Mouse (Mus musculus) CH12.LX (cell line): ENCODE results near the gene 9530077C05Rik. TPM values are rescaled to one million over a fixed set of nuclear protein-coding genes. Genes with fewer than 3 reads are reported as not detected.

ENCODE experiments used
- DNase-seq: peaks from one replicate; pipeline ENCODE4 v3.0.0-alpha.2; 2013; ENCODE audit errors: extremely low read depth
- H3K27ac ChIP-seq: 2 replicates; pipeline ENCODE4 v1.5.1; 2012; ENCODE audit warnings: low read depth, mild to moderate bottlenecking, control low read depth, moderate library complexity; ENCODE audit not compliant: insufficient read depth
- H3K27me3 ChIP-seq: replicated peaks from 2 replicates; pipeline ENCODE3; 2012; ENCODE audit warnings: inconsistent platforms
- H3K36me3 ChIP-seq, 2 experiments: replicated peaks in 1 of 2; 2 replicates each; pipeline versions ENCODE3 to v1.6.1; 2012; ENCODE audit warnings: inconsistent platforms in 1 of 2, low read length in 1 of 2, mild to moderate bottlenecking in 1 of 2, mixed read lengths in 1 of 2, moderate library complexity in 1 of 2; ENCODE audit not compliant: control insufficient read depth in 1 of 2, insufficient read depth in 1 of 2
- H3K4me1 ChIP-seq, 2 experiments: 2 replicates each; pipeline ENCODE4 v1.6.1; 2012; ENCODE audit warnings: inconsistent platforms in 1 of 2, moderate library complexity in 1 of 2; ENCODE audit not compliant: insufficient read depth in 2 of 2, control insufficient read depth in 1 of 2
- H3K4me2 ChIP-seq: 2 replicates; pipeline ENCODE4 v1.6.1; 2012; ENCODE audit warnings: low read depth, mild to moderate bottlenecking, control low read depth; ENCODE audit not compliant: poor library complexity, insufficient read depth, severe bottlenecking
- H3K4me3 ChIP-seq, 3 experiments: fragments of 150-350 bp in 1 of 3; sonication (generic) in 1 of 3; replicated peaks in 1 of 3; 2 replicates each; pipeline versions ENCODE3 to v1.5.1; 2011 to 2012; ENCODE audit warnings: low read depth in 2 of 3, low read length in 2 of 3, mild to moderate bottlenecking in 2 of 3, moderate library complexity in 2 of 3, control low read depth in 1 of 3, improper control_type of control experiment in 1 of 3, inconsistent platforms in 1 of 3, mixed read lengths in 1 of 3; ENCODE audit not compliant: poor library complexity in 1 of 3
- H3K79me2 ChIP-seq: replicated peaks from 2 replicates; pipeline ENCODE4 v1.6.1; 2012; ENCODE audit warnings: mild to moderate bottlenecking, moderate library complexity; ENCODE audit not compliant: control insufficient read depth, poor library complexity, insufficient read depth, severe bottlenecking; ENCODE audit errors: extremely low read depth
- H3K9ac ChIP-seq: 2 replicates; pipeline ENCODE4 v1.6.1; 2012; ENCODE audit warnings: low read depth, mild to moderate bottlenecking, control low read depth, moderate library complexity; ENCODE audit not compliant: insufficient read depth
- H3K9me3 ChIP-seq: replicated peaks from 2 replicates; pipeline ENCODE3; 2012; ENCODE audit warnings: low read length, inconsistent platforms, mixed read lengths
- BHLHE40 ChIP-seq: IDR thresholded peaks from 2 replicates; pipeline ENCODE4 v1.6.1; 2011; ENCODE audit warnings: mild to moderate bottlenecking, low read depth, low read length, improper control_type of control experiment
- CHD2 ChIP-seq: IDR thresholded peaks from 2 replicates; pipeline ENCODE4 v1.6.1; 2011; ENCODE audit warnings: low read length, improper control_type of control experiment
- E2F4 ChIP-seq: IDR thresholded peaks from 2 replicates; pipeline ENCODE4 v1.6.1; 2011; ENCODE audit warnings: low read depth, low read length, improper control_type of control experiment; ENCODE audit not compliant: insufficient replicate concordance
- ELF1 ChIP-seq: IDR thresholded peaks from 2 replicates; pipeline ENCODE4 v1.6.1; 2014; ENCODE audit warnings: low read depth, mild to moderate bottlenecking, inconsistent platforms, low read length, improper control_type of control experiment
- EP300 ChIP-seq: IDR thresholded peaks from 2 replicates; pipeline ENCODE4 v1.6.1; 2011; ENCODE audit warnings: low read length, improper control_type of control experiment
- GABPA ChIP-seq: IDR thresholded peaks from 2 replicates; pipeline ENCODE4 v1.6.1; 2012; ENCODE audit warnings: low read depth, low read length, improper control_type of control experiment, inconsistent platforms; ENCODE audit not compliant: insufficient replicate concordance
- HCFC1 ChIP-seq: IDR thresholded peaks from 2 replicates; pipeline ENCODE4 v1.6.1; 2012; ENCODE audit warnings: low read depth, mild to moderate bottlenecking, inconsistent platforms, low read length, improper control_type of control experiment
- IRF4 ChIP-seq: IDR thresholded peaks from 2 replicates; pipeline ENCODE4 v1.6.1; 2014; ENCODE audit warnings: low read depth, mild to moderate bottlenecking, inconsistent platforms, low read length, improper control_type of control experiment
- JUN ChIP-seq: IDR thresholded peaks from 2 replicates; pipeline ENCODE4 v1.6.1; 2011; ENCODE audit warnings: low read depth, mild to moderate bottlenecking, low read length, improper control_type of control experiment, moderate library complexity; ENCODE audit not compliant: insufficient read depth
- JUND ChIP-seq: conservative IDR thresholded peaks from 2 replicates; pipeline ENCODE4 v1.6.1; 2011; ENCODE audit warnings: low read depth, low read length, improper control_type of control experiment
- MAFK ChIP-seq: IDR thresholded peaks from 2 replicates; pipeline ENCODE4 v1.6.1; 2011; ENCODE audit warnings: low read length, improper control_type of control experiment; ENCODE audit not compliant: insufficient replicate concordance
- MAX ChIP-seq: IDR thresholded peaks from 2 replicates; pipeline ENCODE4 v1.6.1; 2011; ENCODE audit warnings: low read length, improper control_type of control experiment
- MAZ ChIP-seq: IDR thresholded peaks from 2 replicates; pipeline ENCODE4 v1.6.1; 2012; ENCODE audit warnings: low read depth, mild to moderate bottlenecking, inconsistent platforms, low read length, improper control_type of control experiment, moderate library complexity
- MEF2A ChIP-seq: IDR thresholded peaks from 2 replicates; pipeline ENCODE4 v1.6.1; 2014; ENCODE audit warnings: low read depth, mild to moderate bottlenecking, inconsistent platforms, low read length, improper control_type of control experiment, borderline replicate concordance
- MXI1 ChIP-seq: IDR thresholded peaks from 2 replicates; pipeline ENCODE4 v1.6.1; 2011; ENCODE audit warnings: mild to moderate bottlenecking, low read depth, low read length, improper control_type of control experiment
- MYC ChIP-seq: IDR thresholded peaks from 2 replicates; pipeline ENCODE4 v1.6.1; 2011; ENCODE audit warnings: low read depth, mild to moderate bottlenecking, improper control_type of control experiment, low read length
- NELFE ChIP-seq: IDR thresholded peaks from 2 replicates; pipeline ENCODE4 v1.6.1; 2011; ENCODE audit warnings: low read depth, low read length, improper control_type of control experiment
- NRF1 ChIP-seq: IDR thresholded peaks from 2 replicates; pipeline ENCODE4 v1.6.1; 2014; ENCODE audit warnings: low read depth, mild to moderate bottlenecking, inconsistent platforms, low read length, improper control_type of control experiment, moderate library complexity
- PAX5 ChIP-seq: IDR thresholded peaks from 2 replicates; pipeline ENCODE4 v1.6.1; 2012; ENCODE audit warnings: low read length, inconsistent platforms, mixed read lengths
- POLR2A ChIP-seq: IDR thresholded peaks from 2 replicates; pipeline ENCODE4 v1.6.1; 2011; ENCODE audit warnings: low read depth, mild to moderate bottlenecking, improper control_type of control experiment, low read length
- POLR2AphosphoS2 ChIP-seq: IDR thresholded peaks from 2 replicates; pipeline ENCODE4 v1.6.1; 2011; ENCODE audit warnings: low read depth, low read length, improper control_type of control experiment
- RCOR1 ChIP-seq: conservative IDR thresholded peaks from 2 replicates; pipeline ENCODE4 v1.6.1; 2012; ENCODE audit warnings: low read depth, mild to moderate bottlenecking, inconsistent platforms, low read length, improper control_type of control experiment
- SIN3A ChIP-seq: IDR thresholded peaks from 2 replicates; pipeline ENCODE4 v1.6.1; 2012; ENCODE audit warnings: low read length, improper control_type of control experiment, inconsistent platforms
- SMC3 ChIP-seq: IDR thresholded peaks from 2 replicates; pipeline ENCODE4 v1.6.1; 2011; ENCODE audit warnings: low read depth, low read length, improper control_type of control experiment
- TBP ChIP-seq: conservative IDR thresholded peaks from 2 replicates; pipeline ENCODE4 v1.6.1; 2011; ENCODE audit warnings: low read depth, low read length, improper control_type of control experiment
- TCF12 ChIP-seq: IDR thresholded peaks from 2 replicates; pipeline ENCODE4 v1.6.1; 2014; ENCODE audit warnings: low read depth, mild to moderate bottlenecking, inconsistent platforms, low read length, improper control_type of control experiment
- UBTF ChIP-seq: IDR thresholded peaks from 2 replicates; pipeline ENCODE4 v1.6.1; 2012; ENCODE audit warnings: low read depth, mild to moderate bottlenecking, inconsistent platforms, low read length, improper control_type of control experiment, moderate library complexity
- USF1 ChIP-seq: IDR thresholded peaks from 2 replicates; pipeline ENCODE4 v1.6.1; 2014; ENCODE audit warnings: low read depth, mild to moderate bottlenecking, inconsistent platforms, low read length, improper control_type of control experiment
- USF2 ChIP-seq: conservative IDR thresholded peaks from 2 replicates; pipeline ENCODE4 v1.6.1; 2011; ENCODE audit warnings: low read depth, low read length, improper control_type of control experiment
- ZC3H11A ChIP-seq: IDR thresholded peaks from 2 replicates; pipeline ENCODE4 v1.6.1; 2012; ENCODE audit warnings: low read depth, mild to moderate bottlenecking, inconsistent platforms, low read length, improper control_type of control experiment
- ZKSCAN1 ChIP-seq: IDR thresholded peaks from 2 replicates; pipeline ENCODE4 v1.6.1; 2012; ENCODE audit warnings: low read depth, inconsistent platforms, low read length, improper control_type of control experiment, borderline replicate concordance
- ZMIZ1 ChIP-seq: IDR thresholded peaks from 2 replicates; pipeline ENCODE4 v1.6.1; 2012; ENCODE audit warnings: low read depth, mild to moderate bottlenecking, inconsistent platforms, low read length, improper control_type of control experiment
- ZNF384 ChIP-seq: IDR thresholded peaks from 2 replicates; pipeline ENCODE4 v1.6.1; 2012; ENCODE audit warnings: low read depth, low read length, improper control_type of control experiment, inconsistent platforms
- dilution Hi-C: fragments of 300-500 bp; cut with MboI; formaldehyde crosslinking; loops from 2 replicates; pipeline ENCODE4 v1.14.3; 2020; ENCODE audit warnings: low sequenced_read_pairs; ENCODE audit not compliant: extremely low pct_unique_long_range_greater_than_20kb, extremely low pct_ligation_motif_present
- in situ Hi-C: fragments of 300-500 bp; cut with MboI; formaldehyde crosslinking; loops from 3 replicates; pipeline ENCODE4 v1.14.3; 2019; ENCODE audit warnings: low sequenced_read_pairs, low pct_ligation_motif_present, low pct_unique_long_range_greater_than_20kb, mixed read lengths
- polyA plus RNA-seq: library from polyadenylated mRNA; unstranded; fragments of >175 nt; gene quantifications from 2 replicates; pipeline ENCODE4 v1.2.1, GENCODE M21; 2012; ENCODE audit warnings: low read depth; ENCODE audit not compliant: insufficient read length
- total RNA-seq, 2 experiments: library from RNA; depleted of rRNA; stranded (reverse); fragments of 300-350 nt in 1 of 2; fragments of >200 nt in 1 of 2; gene quantifications; 2 replicates each; pipeline ENCODE4 v1.2.3; 2012 to 2014

9530077C05Rik gene
- total and polyA plus RNA-seq, 3 experiments, result 0.71 to 1.4 (median 0.93) TPM

DNA sequence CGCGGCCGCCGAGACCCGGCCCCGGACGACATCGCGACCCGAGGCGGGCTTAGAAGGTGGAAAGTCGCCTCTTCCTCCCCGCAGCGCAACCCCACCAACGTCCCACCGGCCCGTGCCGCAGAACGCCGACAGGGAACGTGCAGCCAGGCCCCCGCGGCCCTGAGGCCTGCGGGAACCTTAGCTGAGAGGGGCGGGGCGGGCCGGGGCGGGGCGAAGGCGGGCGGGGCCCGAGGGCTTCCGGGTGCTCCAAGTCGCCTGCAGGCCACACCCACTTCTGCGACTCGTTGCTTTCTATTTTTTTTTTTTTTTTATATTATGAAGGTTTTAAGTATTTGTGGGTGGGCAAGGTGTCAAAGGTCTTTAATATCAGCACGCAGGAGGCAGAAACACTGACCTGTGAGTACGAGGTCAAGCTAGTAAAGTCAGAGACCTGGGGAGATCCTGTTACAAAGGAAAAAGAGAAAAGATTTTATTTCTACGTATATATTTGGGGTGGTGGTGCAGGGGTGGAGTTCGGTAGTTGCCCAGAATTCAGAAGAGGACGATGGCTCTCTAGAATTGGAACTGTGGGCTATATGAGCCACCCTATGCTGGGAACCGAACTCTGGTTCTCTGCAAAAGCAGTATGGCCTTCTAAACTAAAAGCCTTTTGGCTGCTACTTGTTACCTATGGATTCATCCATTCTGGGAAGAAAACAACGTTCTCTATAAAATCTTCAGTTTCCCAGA lies 57.0 kb downstream of the 9530077C05Rik start:
- TF ChIP-seq ELF1 (peak; percentile 90), RCOR1 (no peak), NELFE (peak; percentile 92), MAFK (no peak), MAZ (peak; percentile 77; the same call in 1 of the 2 replicates), ZKSCAN1 (no peak), BHLHE40 (peak; percentile 75), UBTF (no peak; the same call in 1 of the 2 replicates), EP300 (no peak), E2F4 (no peak), IRF4 (no peak), MYC (no peak), GABPA (no peak), ZC3H11A (no peak), MXI1 (peak; percentile 53), CHD2 (no peak), ZNF384 (peak; percentile 94), HCFC1 (peak; percentile 57), USF2 (no peak), TBP (0 out of 2 replicates have a peak, but pooled peaks have one; percentile 39), MAX (no peak), SIN3A (no peak), NRF1 (no peak), POLR2A (peak; percentile 94), MEF2A (no peak), POLR2AphosphoS2 (0 out of 2 replicates have a peak, but pooled peaks have one; percentile 36), TCF12 (peak; percentile 44; the same call in 1 of the 2 replicates), USF1 (no peak), JUND (no peak), ZMIZ1 (peak; percentile 78), JUN (no peak), SMC3 (no peak), PAX5 (no peak)
- TF ChIP-seq, all 38 proteins: peak for 12
- Histone ChIP-seq H3K4me3 (peak overlapping the region; percentile 78 to 92 (median 84)), H3K27me3 (no peaks in the 10 kb centered on the region), H3K4me1 (0 out of 4 replicates have a peak, but pooled peaks cover 0 to 7% of the 10 kb centered on the region in 2 experiments), H3K4me2 (peak overlapping the region; percentile 95), H3K9ac (peak overlapping the region; percentile 73), H3K36me3 (peaks cover 10 to 26% of the 10 kb centered on the region in 2 experiments), H3K27ac (peak overlapping the region; percentile 27), H3K9me3 (no peaks in the 10 kb centered on the region), H3K79me2 (peaks cover 7% of the 10 kb centered on the region)
- dilution Hi-C loops (no loop called here), in situ Hi-C loops (no loop called here)
- DNase-seq, result peak; percentile 81
